Mouse (Mus musculus) liver, embryonic 14.5 days (tissue): ENCODE measurements around the gene Pirb. TPM values are rescaled to one million over a fixed set of nuclear protein-coding genes. Genes with fewer than 3 reads are reported as not detected.
A peak's percentile ranks its signal among the peaks of the same experiment; 100 is the strongest.
"Not testable (repeated sequence)": the region's sequence is repeated elsewhere in the genome, so short reads cannot be mapped to it uniquely, and the experiment has no call there.

Experiments
- ATAC-seq: fragments of 200-750 bp; cut with Nextera tagmentation; 2 replicates; pipeline ENCODE4 v1.8.0; 2017; ENCODE audit warnings: moderate number of reproducible peaks, mild to moderate bottlenecking, moderate library complexity; ENCODE audit not compliant: insufficient read depth
- DNase-seq, 3 experiments: peaks; one replicate each; pipeline ENCODE4 v3.0.0-alpha.2; 2012 to 2013; ENCODE audit warnings: low read depth in 3 of 3, low spot score in 3 of 3
- H3K27ac ChIP-seq: fragments of 300-500 bp; sonication (generic); 2 replicates; pipeline ENCODE4 v1.5.1; 2014; ENCODE audit warnings: moderate library complexity, mild to moderate bottlenecking, control low read depth, inconsistent platforms
- H3K27me3 ChIP-seq: fragments of 300-500 bp; sonication (generic); 2 replicates; pipeline ENCODE4 v1.6.1; 2014; ENCODE audit warnings: mild to moderate bottlenecking, low read length, moderate library complexity; ENCODE audit not compliant: control insufficient read depth, insufficient read depth
- H3K36me3 ChIP-seq: fragments of 300-500 bp; sonication (generic); replicated peaks from 2 replicates; pipeline ENCODE4 v1.6.1; 2014; ENCODE audit warnings: low read depth; ENCODE audit not compliant: control insufficient read depth, insufficient read depth
- H3K4me1 ChIP-seq, 2 experiments: fragments of 200-500 bp in 1 of 2; fragments of 300-500 bp in 1 of 2; sonication (generic) in 1 of 2; replicated peaks; 2 replicates each; pipeline ENCODE4 v1.6.1; 2012 to 2014; ENCODE audit warnings: antibody characterized with exemption in 1 of 2, inconsistent platforms in 1 of 2, low read length in 1 of 2; ENCODE audit not compliant: control insufficient read depth in 2 of 2, insufficient read depth in 2 of 2
- H3K4me2 ChIP-seq: fragments of 300-500 bp; sonication (generic); 2 replicates; pipeline ENCODE4 v1.6.1; 2014; ENCODE audit warnings: low read depth, mild to moderate bottlenecking, control low read depth, moderate library complexity
- H3K4me3 ChIP-seq, 2 experiments: fragments of 200-500 bp in 1 of 2; fragments of 300-500 bp in 1 of 2; sonication (generic) in 1 of 2; 2 replicates each; pipeline ENCODE4 v1.5.1; 2012 to 2014; ENCODE audit warnings: low read depth in 2 of 2, low read length in 2 of 2, mild to moderate bottlenecking in 2 of 2, control low read depth in 1 of 2, inconsistent platforms in 1 of 2, moderate library complexity in 1 of 2; ENCODE audit not compliant: insufficient read depth in 1 of 2
- H3K9ac ChIP-seq: fragments of 300-500 bp; sonication (generic); replicated peaks from 2 replicates; pipeline ENCODE4 v1.6.1; 2014; ENCODE audit warnings: mild to moderate bottlenecking, control low read depth, moderate library complexity
- H3K9me3 ChIP-seq: fragments of 300-500 bp; sonication (generic); 2 replicates; pipeline ENCODE4 v1.6.1; 2016; ENCODE audit warnings: low read length, mixed read lengths; ENCODE audit not compliant: control insufficient read depth
- CTCF ChIP-seq: IDR thresholded peaks from 2 replicates; pipeline ENCODE4 v1.5.1; 2016; ENCODE audit warnings: antibody characterized with exemption, low read depth, control low read depth
- EP300 ChIP-seq: IDR thresholded peaks from 2 replicates; pipeline ENCODE4 v1.6.1; 2016; ENCODE audit warnings: antibody characterized with exemption, low read depth
- WGBS: fragments of 180-500 bp; shearing (Covaris S2); extraction: QIAGEN DNeasy Blood & Tissue Kit; methylation state at CpG from one replicate; pipeline ENCODE4 v1.1.7; 2014; ENCODE audit not compliant: insufficient replicate concordance; 5-methylcytosine and 5-hydroxymethylcytosine counted together
- polyA plus RNA-seq, 2 experiments: library from polyadenylated mRNA; depleted of rRNA in 1 of 2; stranded (reverse) in 1 of 2; unstranded in 1 of 2; fragments of >200 nt; fragmentation: Nextera tagmentation in 1 of 2; extraction: Ambion mirVana in 1 of 2; gene quantifications; 2 replicates each; pipeline versions ENCODE4 v1.2.1 to v1.2.3; 2012 to 2014

The Pirb gene
- polyA plus RNA-seq, 2 experiments: 1.6 to 2.2 TPM

- H3K4me1 ChIP-seq: peaks cover 2 to 6% of the 10 kb centered on the region in 2 experiments; a peak in 3 of 4 replicates
- TF ChIP-seq CTCF: no peak
- no peak for TF ChIP-seq EP300
- no peak overlapping the region for H3K27ac ChIP-seq
- H3K4me2 ChIP-seq: no peak overlapping the region
- no peak overlapping the region for H3K9ac ChIP-seq
- 72% methylated on average over 6 of the region's 6 CpGs for WGBS
- ATAC-seq (no peak), DNase-seq (no peak)
- no peaks in the 10 kb centered on the region for H3K9me3 ChIP-seq
- H3K36me3 ChIP-seq: no peaks in the 10 kb centered on the region; the same call in 1 of the 2 replicates
- H3K4me3 ChIP-seq: no peak overlapping the region
- no peaks in the 10 kb centered on the region for H3K27me3 ChIP-seq
Measured at GRCm38 (mm10) chr7:3698471-3698870, 21.7 kb downstream of the Pirb start.

GRCm38 (mm10) chr7:3694949-3695305, 25.3 kb downstream of the Pirb start:
- Histone ChIP-seq H3K4me2 (peak overlapping the region; percentile 95), H3K4me1 (peaks cover 4 to 11% of the 10 kb centered on the region in 2 experiments; a peak in 3 of 4 replicates), H3K4me3 (peak overlapping the region; percentile 77 to 88), H3K9ac (peak overlapping the region; percentile 56)
- DNase-seq, ATAC-seq, H3K27me3 ChIP-seq, H3K36me3 ChIP-seq, H3K9me3 ChIP-seq, H3K27ac ChIP-seq: not testable (repeated sequence)
- 9% methylated on average over 9 of the region's 9 CpGs for WGBS

GRCm38 (mm10) chr7:3694076-3694948, 25.9 kb downstream of the Pirb start:
- peak overlapping the region; percentile 81 for H3K9ac ChIP-seq

GRCm38 (mm10) chr7:3693809-3694075, 26.4 kb downstream of the Pirb start:
- Histone ChIP-seq H3K4me3 (peak overlapping the region; percentile 77 to 88), H3K27me3 (no peaks in the 10 kb centered on the region), H3K4me2 (peak overlapping the region; percentile 95), H3K9me3 (no peaks in the 10 kb centered on the region), H3K4me1 (peaks cover 4 to 11% of the 10 kb centered on the region in 2 experiments; a peak in 3 of 4 replicates), H3K9ac (peak overlapping the region; percentile 81), H3K27ac (peak overlapping the region; percentile 55), H3K36me3 (no peaks in the 10 kb centered on the region; the same call in 1 of the 2 replicates)
- DNase-seq (no peak), ATAC-seq (no peak)
- 0% methylated on average over 18 of the region's 18 CpGs for WGBS
- TF ChIP-seq CTCF (no peak), EP300 (no peak)

More at GRCm38 (mm10) chr7:3694076-3694948, 25.9 kb downstream of the Pirb start:
- WGBS: under 1% methylated on average over 52 of the region's 55 CpGs
- no peaks in the 10 kb centered on the region; the same call in 1 of the 2 replicates for H3K36me3 ChIP-seq
- ATAC-seq: peak; percentile 40
- H3K27ac ChIP-seq: peak overlapping the region; percentile 55
- H3K4me1 ChIP-seq: peaks cover 4 to 11% of the 10 kb centered on the region in 2 experiments; a peak in 3 of 4 replicates
- peak overlapping the region; percentile 77 to 88 for H3K4me3 ChIP-seq
- H3K4me2 ChIP-seq: peak overlapping the region; percentile 95
- H3K27me3 ChIP-seq: no peaks in the 10 kb centered on the region
- no peak for TF ChIP-seq EP300
- no peak for TF ChIP-seq CTCF
- H3K9me3 ChIP-seq: no peaks in the 10 kb centered on the region
- DNase-seq: peak; percentile 56 to 72 (median 57)

GRCm38 (mm10) chr7:3692987-3693808, 27.0 kb downstream of the Pirb start, which contains the start of gene Mboat7:
TSS of gene Mboat7 (minus strand) at chr7:3693523.
- Histone ChIP-seq H3K4me2 (peak within 1 kb of the TSS; percentile 95), H3K36me3 (no peaks in the 10 kb centered on the region; the same call in 1 of the 2 replicates), H3K9me3 (no peaks in the 10 kb centered on the region), H3K27me3 (no peaks in the 10 kb centered on the region), H3K4me1 (peaks cover 4 to 11% of the 10 kb centered on the region in 2 experiments; a peak in 3 of 4 replicates), H3K4me3 (peak within 1 kb of the TSS; percentile 77 to 88), H3K9ac (peak within 1 kb of the TSS; percentile 81), H3K27ac (peak within 1 kb of the TSS; percentile 74)
- TF ChIP-seq EP300 (no peak), CTCF (no peak)
- DNase-seq: peak; percentile 87 to 93 (median 89)
- WGBS: under 1% methylated on average over 55 of the region's 55 CpGs
- peak; percentile 82 for ATAC-seq
